Comparison of ENCODE assay signal across 36 mouse cellular contexts in the genomic region with DNA sequence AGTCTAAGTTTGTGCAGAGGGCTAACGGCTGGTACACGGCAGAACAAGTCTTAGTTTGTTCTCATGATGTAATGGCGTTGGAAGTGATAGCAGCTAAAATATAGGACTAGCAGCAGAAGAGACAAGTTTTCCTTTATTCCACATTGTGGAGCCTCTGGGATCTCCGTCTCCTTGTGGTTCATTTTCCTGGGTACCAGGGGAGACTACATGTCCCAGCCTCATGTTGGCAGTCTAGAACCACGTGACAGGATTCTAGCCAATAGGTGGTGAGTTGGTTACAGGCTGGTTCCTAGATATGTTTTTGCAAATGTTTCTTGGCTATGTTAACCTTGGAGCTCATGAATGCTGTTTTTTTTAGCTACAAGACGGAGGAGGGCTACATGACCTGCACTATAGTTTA. TPM values are rescaled to one million over a fixed set of nuclear protein-coding genes. Genes with fewer than 3 reads are reported as not detected.
DNase-seq lines count a peak whose midpoint lies in the region; ATAC-seq and TF ChIP-seq lines count a peak whose summit lies in the region.
"Had no signal": no experiment of that assay in that cellular context is flagged by ENCODE, and none has a peak within 500 bp of the region (broad histone marks: within the 10 kb centered on the region; RNA-seq: fewer than 3 reads in every experiment).

No protein-coding gene starts in this region.

- H3K36me3 ChIP-seq in C2C12 (ENCODE audit: control insufficient read depth, insufficient read depth): no peaks in the 10 kb centered on the region
- H3K36me3 ChIP-seq: embryonic facial prominence, embryonic 10.5 days; embryonic facial prominence, embryonic 13.5 days; forebrain, embryonic 12.5 days; forebrain, embryonic 15.5 days; hindbrain, embryonic 10.5 days; hindbrain, embryonic 13.5 days; intestine, embryonic 15.5 days had no signal

- no peaks in the 10 kb centered on the region for H3K27me3 ChIP-seq in C2C12 (ENCODE audit: control insufficient read depth, insufficient read depth, insufficient read length)
- H3K27me3 ChIP-seq: embryonic facial prominence, embryonic 13.5 days; forebrain, embryonic 12.5 days; forebrain, embryonic 15.5 days; hindbrain, embryonic 13.5 days; intestine, embryonic 15.5 days had no signal

- ATAC-seq in frontal cortex, adult (ENCODE audit: low TSS enrichment): 0 out of 2 replicates have a peak, but pooled peaks have one; percentile 45
- ATAC-seq: CD4-positive, CD25-positive, alpha-beta regulatory T cell, adult 4 months; forebrain, embryonic 15.5 days; hindbrain, embryonic 16.5 days; intestine, embryonic 15.5 days had no signal

- H3K79me3 ChIP-seq in C2C12 (ENCODE audit: low read depth): no peaks in the 10 kb centered on the region

- TF ChIP-seq CTCF in C2C12 (IDR thresholded peaks at IDR 0.05; ENCODE audit: control insufficient read depth, insufficient read depth, insufficient read length): no peak

- H3ac ChIP-seq in C2C12 (ENCODE audit: control insufficient read depth, insufficient read length, low read depth): no peak overlapping the region

- peak; percentile 19 for DNase-seq in adrenal gland, adult 2 months
- no peak for DNase-seq in adrenal gland, postnatal 4 days (ENCODE audit: low spot score in 2 of 2)
- DNase-seq in frontal cortex, postnatal 10 days (ENCODE audit: low spot score in 2 of 2): no peak
- no peak for DNase-seq in c-Kit-positive CD71-positive TER-119-positive erythroid progenitor cells, embryonic 14.5 days (ENCODE audit: low spot score)
- DNase-seq: B cell, adult 2 months; cerebellum, adult 11-12 months; cerebellum, adult 8-10 months; cerebellum, postnatal 10 days; cerebellum, postnatal 36 days; embryo, embryonic 11 days; gastrocnemius, postnatal 10 days; gastrocnemius, postnatal 36 days; heart, postnatal 36 days; kidney, adult 11 months; kidney, adult 8-10 months had no signal

- no peaks in the 10 kb centered on the region for H3K79me2 ChIP-seq in C2C12 (ENCODE audit: control insufficient read depth, insufficient read depth)

- no peak overlapping the region for H3K4me3 ChIP-seq in C2C12 (ENCODE audit: insufficient read depth, poor library complexity, severe bottlenecking)
- H3K4me3 ChIP-seq: embryonic facial prominence, embryonic 10.5 days; embryonic facial prominence, embryonic 13.5 days; erythroblast, embryonic 14.5 days; forebrain, embryonic 12.5 days; forebrain, embryonic 15.5 days; hindbrain, embryonic 10.5 days; hindbrain, embryonic 13.5 days; intestine, embryonic 15.5 days had no signal

TF ChIP-seq in C2C12, 6 proteins besides CTCF, POLR2A, EP300 and RAD21:
- no peak for TF ChIP-seq MYOD1 (IDR thresholded peaks at IDR 0.05; ENCODE audit: control insufficient read depth, insufficient read length, low read depth)
- TF ChIP-seq CEBPB (IDR thresholded peaks at IDR 0.05; ENCODE audit: low read depth): no peak
- no peak for TF ChIP-seq MYOG (IDR thresholded peaks at IDR 0.05; ENCODE audit: control insufficient read depth, extremely low read depth, insufficient read length)
- TF ChIP-seq FOSL1 (IDR thresholded peaks at IDR 0.05; ENCODE audit: insufficient read depth, low read length, poor library complexity, severe bottlenecking): no peak
- TF ChIP-seq USF1 (IDR thresholded peaks at IDR 0.05; ENCODE audit: low read depth): peak; percentile 41

RNA-seq across cellular contexts. Expression of gene 9630041A04Rik, which starts 15.9 kb away (rescaled TPM):
- total RNA-seq in adrenal gland, adult 2 months (2021): not detected
- polyA plus RNA-seq in adrenal gland, adult 2 months (2012; rRNA removed): not detected in 2 replicates
- not detected for total RNA-seq in adrenal gland, postnatal 4 days (2021)
- not detected for polyA plus RNA-seq in C2C12 (2012; fragmentation: generic; extraction: Trizol)
- total RNA-seq: adrenal gland, postnatal 36 days; gastrocnemius, adult 18-20 months; gastrocnemius, postnatal 10 days; gastrocnemius, postnatal 36 days; granulocyte monocyte progenitor cell, adult 5-6 weeks; heart, adult 8-10 months; heart, postnatal 36 days; MEL had no signal
- polyA plus RNA-seq: CD4-positive, CD25-positive, alpha-beta regulatory T cell, adult 4 months; cortical plate, adult 2 months; embryonic facial prominence, embryonic 10.5 days; embryonic facial prominence, embryonic 13.5 days; erythroblast, embryonic 14.5 days; heart, embryonic 11.5 days; heart, embryonic 14.5 days; heart, postnatal 0 days had no signal
